Mouse (Mus musculus): ENCODE data around the gene Olfr318. TPM values are rescaled to one million over a fixed set of nuclear protein-coding genes. Genes with fewer than 3 reads are reported as not detected.
"Not testable (repeated sequence)": the region's sequence is repeated elsewhere in the genome, so short reads cannot be mapped to it uniquely, and the experiment has no call there.

Olfr318 gene
- polyA plus RNA-seq (2014; fragmentation: Nextera tagmentation; extraction: Ambion mirVana) = not detected in 2 replicates

DNA sequence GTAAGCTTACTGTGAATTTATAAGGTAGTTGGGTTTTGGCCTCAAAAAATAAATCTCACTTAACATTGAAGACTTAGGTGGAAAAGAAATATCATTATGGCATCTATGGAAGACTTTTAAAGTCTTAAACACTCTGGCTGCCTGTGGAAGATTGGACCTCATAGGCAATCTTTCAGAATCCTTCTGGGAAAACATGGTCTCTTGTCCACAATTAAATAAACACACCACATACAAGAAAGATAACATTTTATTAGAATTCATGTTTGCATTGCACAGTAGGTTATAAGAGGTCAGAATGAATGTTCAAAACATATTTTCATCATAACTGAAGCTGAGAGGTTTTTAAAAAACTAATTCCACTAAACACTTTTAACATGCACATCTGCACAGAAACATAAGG is at the start of gene Olfr318:
Gene Olfr318 (minus strand): TSS at position 101 of the 400 bp plus-strand sequence.
- H3K36me3 ChIP-seq (ENCODE audit: control insufficient read depth, insufficient read depth, low read length) = no peaks in the 10 kb centered on the region
- DNase-seq (no peak), ATAC-seq (ENCODE audit: low FRiP score, low TSS enrichment) (no peak)
- H3K27ac ChIP-seq (replicated peaks; ENCODE audit: low read depth, low read length) = no peak within 1 kb of the TSS
- H3K4me2 ChIP-seq (ENCODE audit: low read length) = no peak within 1 kb of the TSS
- H3K4me1 ChIP-seq (ENCODE audit: control insufficient read depth, insufficient read depth, low read length) = no peaks in the 10 kb centered on the region
- no peak within 1 kb of the TSS for H3K9ac ChIP-seq (replicated peaks; ENCODE audit: low read length)
- no peak within 1 kb of the TSS for H3K4me3 ChIP-seq (replicated peaks; ENCODE audit: low read depth, low read length)
- no peaks in the 10 kb centered on the region for H3K9me3 ChIP-seq (ENCODE audit: control insufficient read depth, low read length)
- H3K27me3 ChIP-seq (ENCODE audit: control insufficient read depth, insufficient read depth, low read length) = no peaks in the 10 kb centered on the region

DNA sequence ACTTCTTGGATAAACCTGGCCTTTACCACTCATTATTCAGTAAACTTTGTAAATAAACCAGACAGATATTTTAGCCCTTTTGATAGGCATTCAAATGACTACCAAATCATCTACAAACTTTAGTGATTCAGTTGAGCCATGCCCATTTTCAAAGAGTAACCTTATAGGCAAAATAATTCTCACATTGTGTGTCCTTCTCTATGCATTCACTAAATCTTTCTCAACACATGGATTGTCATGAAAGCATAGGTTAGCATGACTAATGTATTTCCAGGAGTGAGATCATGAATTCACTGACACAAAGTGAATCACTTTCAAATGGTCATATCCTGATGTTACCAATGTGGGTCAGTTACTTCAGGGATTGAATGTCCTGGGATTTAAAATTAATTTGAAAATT is 49.1 kb upstream of the Olfr318 start, which contains the start of gene Olfr315:
Gene Olfr315 (plus strand): TSS at position 301 of the 400 bp plus-strand sequence.
- no peak for DNase-seq

DNA sequence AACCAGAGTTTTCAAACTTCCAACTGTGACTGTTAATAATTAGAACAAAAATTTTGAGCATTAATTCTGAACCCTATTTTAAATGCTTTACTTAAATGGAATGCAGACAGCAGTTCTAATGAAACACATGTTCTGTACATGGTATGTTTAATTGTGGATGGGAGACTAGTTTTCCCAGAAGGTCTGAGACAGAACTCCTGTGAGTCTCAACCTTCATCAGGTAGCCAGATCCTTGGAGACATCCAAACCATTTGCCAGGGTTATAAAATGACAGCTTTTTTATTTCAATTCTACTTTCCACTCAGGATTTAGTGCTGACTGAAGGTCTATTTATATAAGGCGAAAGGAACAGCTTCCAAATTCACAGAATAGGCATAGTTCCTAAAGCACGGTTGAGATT is 28.6 kb upstream of the Olfr318 start, which contains the start of gene Olfr316:
Gene Olfr316 (plus strand): TSS at position 301 of the 400 bp plus-strand sequence.
- H3K4me2 ChIP-seq (ENCODE audit: low read length) = no peak within 1 kb of the TSS
- no peak within 1 kb of the TSS for H3K9ac ChIP-seq (replicated peaks; ENCODE audit: low read length)
- H3K27me3 ChIP-seq (ENCODE audit: control insufficient read depth, insufficient read depth, low read length) = no peaks in the 10 kb centered on the region
- no peaks in the 10 kb centered on the region for H3K9me3 ChIP-seq (ENCODE audit: control insufficient read depth, low read length)
- no peaks in the 10 kb centered on the region for H3K36me3 ChIP-seq (ENCODE audit: control insufficient read depth, insufficient read depth, low read length)
- H3K27ac ChIP-seq (replicated peaks; ENCODE audit: low read depth, low read length) = no peak within 1 kb of the TSS
- 89% methylated on average over 2 of the region's 2 CpGs for WGBS
- no peaks in the 10 kb centered on the region for H3K4me1 ChIP-seq (ENCODE audit: control insufficient read depth, insufficient read depth, low read length)
- H3K4me3 ChIP-seq (replicated peaks; ENCODE audit: low read depth, low read length) = no peak within 1 kb of the TSS
- DNase-seq (no peak), ATAC-seq (ENCODE audit: low FRiP score, low TSS enrichment) (no peak)

More for the DNA sequence above, 49.1 kb upstream of the Olfr318 start, which contains the start of gene Olfr315:
- Histone ChIP-seq H3K27me3 (ENCODE audit: control insufficient read depth, insufficient read depth, low read length) (no peaks in the 10 kb centered on the region), H3K4me3 (replicated peaks; ENCODE audit: low read depth, low read length) (no peak within 1 kb of the TSS), H3K4me1 (ENCODE audit: control insufficient read depth, insufficient read depth, low read length) (no peaks in the 10 kb centered on the region), H3K4me2 (ENCODE audit: low read length) (no peak within 1 kb of the TSS), H3K27ac (replicated peaks; ENCODE audit: low read depth, low read length) (no peak within 1 kb of the TSS), H3K9me3 (ENCODE audit: control insufficient read depth, low read length) (no peaks in the 10 kb centered on the region), H3K9ac (replicated peaks; ENCODE audit: low read length) (no peak within 1 kb of the TSS), H3K36me3 (ENCODE audit: control insufficient read depth, insufficient read depth, low read length) (no peaks in the 10 kb centered on the region)
- no peak for ATAC-seq (ENCODE audit: low FRiP score, low TSS enrichment)

DNA sequence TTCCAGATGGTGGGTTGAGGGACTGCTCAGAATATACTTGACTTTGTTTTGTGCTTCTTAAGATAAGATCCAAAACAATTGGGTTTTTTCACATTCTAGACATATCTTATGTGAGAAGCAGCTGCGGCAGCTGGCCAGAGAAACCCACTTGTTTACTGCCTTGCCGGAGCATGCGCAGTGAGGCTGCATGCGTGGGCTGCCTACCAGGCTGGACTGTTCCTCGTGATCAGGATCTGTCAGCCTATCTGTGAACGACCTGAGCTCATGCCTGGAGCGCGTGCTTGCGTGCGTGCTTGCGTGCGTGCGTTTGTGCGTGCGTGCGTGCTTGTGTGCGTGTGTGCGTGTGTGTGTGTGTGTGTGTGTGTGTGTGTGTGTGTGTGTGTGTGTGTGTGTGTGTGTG is 27.3 kb upstream of the Olfr318 start:
- WGBS = 85% methylated on average over 18 of the region's 18 CpGs
- DNase-seq; H3K4me1 ChIP-seq (ENCODE audit: control insufficient read depth, insufficient read depth, low read length); H3K4me3 ChIP-seq (replicated peaks; ENCODE audit: low read depth, low read length); H3K36me3 ChIP-seq (ENCODE audit: control insufficient read depth, insufficient read depth, low read length); H3K27me3 ChIP-seq (ENCODE audit: control insufficient read depth, insufficient read depth, low read length); ATAC-seq (ENCODE audit: low FRiP score, low TSS enrichment); H3K4me2 ChIP-seq (ENCODE audit: low read length); H3K9me3 ChIP-seq (ENCODE audit: control insufficient read depth, low read length); H3K27ac ChIP-seq (replicated peaks; ENCODE audit: low read depth, low read length); H3K9ac ChIP-seq (replicated peaks; ENCODE audit: low read length): not testable (repeated sequence)

DNA sequence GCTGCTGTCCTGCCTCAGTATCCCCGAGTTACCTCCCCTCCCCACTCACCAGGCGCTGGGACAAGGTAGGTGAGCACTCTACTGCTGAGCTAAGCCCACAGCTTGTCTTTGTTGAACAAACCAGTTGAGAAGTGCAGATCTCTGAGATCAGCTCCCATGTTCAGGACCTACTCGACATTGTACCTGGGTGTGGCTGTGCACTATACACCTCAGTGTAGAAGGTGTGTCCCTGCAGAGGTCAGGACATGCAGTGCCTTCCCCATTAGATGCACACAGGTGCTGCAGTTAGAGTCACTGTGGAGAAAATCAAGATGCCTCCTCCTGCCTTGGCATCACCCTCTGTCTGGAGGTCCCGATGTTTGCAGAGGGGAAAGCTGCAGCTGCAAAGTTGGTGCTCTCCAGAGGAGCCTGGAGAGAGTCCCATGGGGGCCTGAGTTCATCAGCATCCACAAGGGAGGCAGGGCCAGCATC is 15.0 kb upstream of the Olfr318 start, which contains the start of gene Olfr317:
Gene Olfr317 (minus strand): TSS at position 421 of the 471 bp plus-strand sequence.
- WGBS = 77% methylated on average over 4 of the region's 4 CpGs
- no peaks in the 10 kb centered on the region for H3K27me3 ChIP-seq (ENCODE audit: control insufficient read depth, insufficient read depth, low read length)
- DNase-seq (no peak), ATAC-seq (ENCODE audit: low FRiP score, low TSS enrichment) (no peak)
- no peaks in the 10 kb centered on the region for H3K9me3 ChIP-seq (ENCODE audit: control insufficient read depth, low read length)
- no peak within 1 kb of the TSS for H3K27ac ChIP-seq (replicated peaks; ENCODE audit: low read depth, low read length)
- H3K4me1 ChIP-seq (ENCODE audit: control insufficient read depth, insufficient read depth, low read length) = no peaks in the 10 kb centered on the region
- H3K9ac ChIP-seq (replicated peaks; ENCODE audit: low read length) = no peak within 1 kb of the TSS
- no peak within 1 kb of the TSS for H3K4me3 ChIP-seq (replicated peaks; ENCODE audit: low read depth, low read length)
- H3K36me3 ChIP-seq (ENCODE audit: control insufficient read depth, insufficient read depth, low read length) = no peaks in the 10 kb centered on the region
- H3K4me2 ChIP-seq (ENCODE audit: low read length) = no peak within 1 kb of the TSS

DNA sequence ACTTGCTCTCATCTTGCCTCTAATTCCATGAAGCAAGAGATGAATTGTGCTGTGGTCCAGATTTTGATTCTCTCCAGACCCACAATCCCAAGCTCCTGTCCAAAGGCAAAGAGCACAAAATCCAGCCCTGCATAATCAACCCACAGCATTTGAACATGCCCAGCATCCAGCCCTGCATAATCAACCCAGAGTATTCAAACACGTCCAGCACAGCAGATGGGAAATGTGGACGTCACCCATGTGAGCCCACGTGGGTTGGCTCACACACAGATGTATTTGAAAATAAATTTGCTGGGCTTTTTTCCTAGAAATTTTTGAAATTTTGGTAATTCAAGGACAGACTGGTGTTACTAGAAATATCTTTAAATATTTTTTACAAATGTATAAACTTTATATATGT is 9.6 kb upstream of the Olfr318 start:
- no peak overlapping the region for H3K27ac ChIP-seq (replicated peaks; ENCODE audit: low read depth, low read length)
- no peaks in the 10 kb centered on the region for H3K9me3 ChIP-seq (ENCODE audit: control insufficient read depth, low read length)
- no peak overlapping the region for H3K9ac ChIP-seq (replicated peaks; ENCODE audit: low read length)
- peak; percentile 31 for DNase-seq
- WGBS = 56% methylated on average over 3 of the region's 3 CpGs
- H3K36me3 ChIP-seq (ENCODE audit: control insufficient read depth, insufficient read depth, low read length) = no peaks in the 10 kb centered on the region
- no peaks in the 10 kb centered on the region for H3K27me3 ChIP-seq (ENCODE audit: control insufficient read depth, insufficient read depth, low read length)
- ATAC-seq (ENCODE audit: low FRiP score, low TSS enrichment) = no peak
- H3K4me2 ChIP-seq (ENCODE audit: low read length) = no peak overlapping the region
- H3K4me1 ChIP-seq (ENCODE audit: control insufficient read depth, insufficient read depth, low read length) = no peaks in the 10 kb centered on the region
- H3K4me3 ChIP-seq (replicated peaks; ENCODE audit: low read depth, low read length) = no peak overlapping the region

DNA sequence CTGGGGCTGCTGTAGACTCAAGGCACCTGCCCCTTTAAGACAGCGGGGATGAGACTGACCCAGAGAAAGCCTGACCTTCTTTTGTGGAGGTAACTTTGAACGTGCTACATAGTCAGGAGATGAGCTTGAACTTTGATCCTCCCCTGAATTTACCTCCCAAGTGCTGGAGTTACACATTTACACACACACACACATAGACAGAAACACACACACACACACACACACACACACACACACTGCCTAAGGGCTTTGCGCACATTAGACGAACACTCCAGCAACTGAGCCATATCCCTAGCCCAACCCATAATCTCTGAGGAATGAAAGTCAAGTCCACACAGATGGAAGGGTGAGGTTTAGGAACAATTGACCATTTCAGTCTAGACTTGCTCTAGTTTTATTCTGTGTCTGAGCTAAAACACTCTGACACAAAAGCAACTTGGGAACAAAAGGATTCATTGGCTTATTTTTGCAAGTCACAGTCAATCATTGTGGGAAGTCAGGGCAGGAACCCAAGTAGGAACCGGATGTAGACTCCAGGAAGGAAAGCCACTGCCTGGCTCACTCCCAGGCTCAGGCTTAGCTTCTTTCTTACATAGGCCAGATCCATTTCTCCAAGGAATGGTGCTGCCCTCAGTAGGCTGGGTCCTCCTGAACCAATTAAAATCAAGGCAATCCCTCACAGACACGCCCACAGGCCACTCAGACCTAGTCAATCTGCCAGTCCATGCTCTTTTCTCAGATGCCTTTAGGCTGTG is 4.3 kb upstream of the Olfr318 start:
- not testable (repeated sequence) for H3K27me3 ChIP-seq (ENCODE audit: control insufficient read depth, insufficient read depth, low read length); H3K4me1 ChIP-seq (ENCODE audit: control insufficient read depth, insufficient read depth, low read length); H3K9me3 ChIP-seq (ENCODE audit: control insufficient read depth, low read length); H3K27ac ChIP-seq (replicated peaks; ENCODE audit: low read depth, low read length); H3K4me2 ChIP-seq (ENCODE audit: low read length); H3K9ac ChIP-seq (replicated peaks; ENCODE audit: low read length); H3K36me3 ChIP-seq (ENCODE audit: control insufficient read depth, insufficient read depth, low read length); DNase-seq; ATAC-seq (ENCODE audit: low FRiP score, low TSS enrichment); H3K4me3 ChIP-seq (replicated peaks; ENCODE audit: low read depth, low read length)
- WGBS = 76% methylated on average over 6 of the region's 6 CpGs

DNA sequence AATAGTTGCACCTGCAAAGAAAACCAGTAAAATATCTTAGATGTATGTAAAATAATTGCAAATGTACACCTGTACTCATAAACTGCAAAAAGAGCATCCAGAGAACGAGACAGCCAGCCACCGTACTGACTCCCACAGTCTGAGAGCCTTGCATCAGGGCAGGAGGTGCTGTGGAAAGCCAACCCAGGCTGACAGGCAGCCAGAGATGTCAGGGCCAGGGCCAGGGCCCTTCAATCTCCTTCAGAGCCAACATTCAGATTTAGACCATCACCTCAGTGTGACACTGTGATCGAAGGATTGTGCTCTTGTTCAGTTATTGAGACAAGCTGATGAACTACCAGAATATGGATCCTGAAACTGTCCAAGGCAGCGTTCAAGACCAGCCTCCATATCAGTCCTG is 4.1 kb downstream of the Olfr318 start:
- Histone ChIP-seq H3K4me2 (ENCODE audit: low read length) (no peak overlapping the region), H3K9ac (replicated peaks; ENCODE audit: low read length) (no peak overlapping the region), H3K9me3 (ENCODE audit: control insufficient read depth, low read length) (no peaks in the 10 kb centered on the region), H3K27me3 (ENCODE audit: control insufficient read depth, insufficient read depth, low read length) (no peaks in the 10 kb centered on the region), H3K4me3 (replicated peaks; ENCODE audit: low read depth, low read length) (no peak overlapping the region), H3K27ac (replicated peaks; ENCODE audit: low read depth, low read length) (no peak overlapping the region), H3K36me3 (ENCODE audit: control insufficient read depth, insufficient read depth, low read length) (no peaks in the 10 kb centered on the region), H3K4me1 (ENCODE audit: control insufficient read depth, insufficient read depth, low read length) (no peaks in the 10 kb centered on the region)
- no peak for DNase-seq
- WGBS = 89% methylated on average over 4 of the region's 4 CpGs
- ATAC-seq (ENCODE audit: low FRiP score, low TSS enrichment) = no peak

DNA sequence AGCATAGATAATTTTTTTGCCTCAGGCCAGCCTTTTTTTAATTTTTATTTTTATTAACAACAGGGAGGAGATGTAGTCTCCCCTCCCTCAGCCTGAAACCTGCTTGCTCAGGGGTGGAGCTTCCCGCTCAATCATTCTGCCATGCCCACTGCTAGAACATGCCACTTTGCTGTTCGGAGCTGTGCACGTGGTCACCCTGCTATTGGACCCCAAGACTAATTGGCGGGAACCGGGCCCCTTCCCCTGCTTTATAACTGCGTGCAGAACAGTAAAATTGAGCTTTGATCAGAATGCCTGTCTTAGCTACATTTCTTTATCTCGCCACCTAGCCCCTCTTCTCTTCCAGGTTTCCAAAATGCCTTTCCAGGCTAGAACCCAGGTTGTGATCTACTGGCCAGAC is 6.1 kb downstream of the Olfr318 start:
- not testable (repeated sequence) for H3K9ac ChIP-seq (replicated peaks; ENCODE audit: low read length); H3K27me3 ChIP-seq (ENCODE audit: control insufficient read depth, insufficient read depth, low read length); H3K9me3 ChIP-seq (ENCODE audit: control insufficient read depth, low read length); H3K4me3 ChIP-seq (replicated peaks; ENCODE audit: low read depth, low read length); ATAC-seq (ENCODE audit: low FRiP score, low TSS enrichment); H3K4me2 ChIP-seq (ENCODE audit: low read length); H3K36me3 ChIP-seq (ENCODE audit: control insufficient read depth, insufficient read depth, low read length); H3K4me1 ChIP-seq (ENCODE audit: control insufficient read depth, insufficient read depth, low read length); DNase-seq; H3K27ac ChIP-seq (replicated peaks; ENCODE audit: low read depth, low read length)
- 91% methylated on average over 6 of the region's 7 CpGs for WGBS

Data from midbrain, embryonic 14.5 days (tissue).